Mouse (Mus musculus) embryonic fibroblast, embryonic 13.5 days (primary cell): Measurements from ENCODE around the gene C77080.

Source experiments
- CTCF ChIP-seq: IDR thresholded peaks from 2 replicates; pipeline ENCODE4 v1.5.1; 2011; ENCODE audit warnings: mild to moderate bottlenecking, control low read depth, low read length, moderate library complexity, borderline replicate concordance; ENCODE audit not compliant: insufficient read depth
- POLR2A ChIP-seq: IDR thresholded peaks from 2 replicates; pipeline ENCODE4 v1.6.1; 2011; ENCODE audit warnings: low read depth, mild to moderate bottlenecking, control low read depth, low read length, moderate library complexity

DNA sequence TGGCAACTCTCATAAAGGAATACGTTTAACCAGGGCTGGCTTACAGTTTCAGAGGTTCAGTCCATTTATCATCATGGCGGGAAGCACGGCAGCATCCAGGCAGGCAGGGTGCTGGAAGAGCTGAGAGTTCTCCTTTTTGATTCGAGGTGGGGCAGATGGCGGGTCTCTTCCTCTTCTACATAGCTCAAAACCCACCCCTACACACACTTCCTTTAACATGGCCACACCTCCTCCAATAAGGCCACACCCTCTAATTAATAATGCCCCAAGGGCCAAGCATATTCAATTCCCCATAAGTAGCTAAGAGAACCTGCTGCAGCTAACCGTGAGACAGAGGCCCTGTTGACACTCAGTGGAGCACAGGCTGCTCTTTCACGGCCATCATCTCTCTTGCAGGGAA is 31.6 kb upstream of the C77080 start:
- no peak for TF ChIP-seq POLR2A
- no peak for TF ChIP-seq CTCF
